ENCODE assay signal across 8 mouse cellular contexts in the genomic region with DNA sequence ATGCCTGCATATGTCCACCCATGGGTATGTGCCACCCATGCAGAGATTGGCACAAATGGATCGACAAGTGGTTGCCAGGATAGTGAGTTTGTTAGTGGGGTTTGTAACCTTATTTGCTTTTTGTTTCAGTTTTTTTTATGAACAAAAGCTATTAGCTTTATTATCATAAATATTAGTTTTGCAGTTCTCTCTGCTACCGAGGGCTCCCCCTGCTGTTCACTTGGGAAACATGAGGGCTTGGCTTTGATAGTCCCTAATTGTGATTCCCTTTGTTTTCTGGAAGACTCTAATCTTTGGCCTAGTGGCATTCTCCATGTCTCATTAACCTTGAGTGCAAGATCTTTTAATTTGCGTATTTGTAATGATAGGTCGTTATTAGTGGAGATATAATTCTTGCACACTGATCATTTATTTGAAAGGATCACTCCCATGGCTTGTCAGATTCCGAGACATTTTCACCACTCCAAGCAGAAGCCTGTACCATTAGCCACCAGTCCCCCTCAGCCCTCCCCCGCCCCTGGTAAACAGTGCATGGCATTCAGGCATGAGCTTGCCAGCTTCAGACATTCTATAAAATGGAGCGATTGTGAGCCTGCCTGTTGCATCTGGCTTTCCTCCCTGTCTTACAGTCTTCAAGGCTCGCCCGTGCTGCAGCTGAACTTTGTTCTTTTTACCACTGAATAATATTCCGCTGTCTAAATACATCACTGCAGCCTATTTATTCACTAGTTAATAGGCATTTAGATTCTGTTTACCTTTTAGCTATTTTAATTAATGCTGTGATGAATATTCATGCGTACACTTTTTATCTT.
DNase-seq lines count a peak whose midpoint lies in the region; ATAC-seq lines count a peak whose summit lies in the region.

No protein-coding gene starts in this region.

- ATAC-seq in megakaryocyte-erythroid progenitor cell, adult 5-6 weeks (replicated peaks; ENCODE audit: low FRiP score, low TSS enrichment, poor library complexity, severe bottlenecking): no peak

- peak; percentile 71 to 75 for DNase-seq in B cell, adult 2 months
- peak; percentile 10 for DNase-seq in MEL-GATA-1-ER (ENCODE audit: extremely low read depth, low read depth)
- DNase-seq in cerebellum, adult 9-11 months: peak; percentile 22
- peak; percentile 24 to 26 for DNase-seq in gastrocnemius, adult 8-10 months (ENCODE audit: low spot score in 2 of 2)
- DNase-seq in layer of hippocampus, adult 18-20 months (ENCODE audit: low spot score in 2 of 2): peak; percentile 50 to 88
- DNase-seq in lung, postnatal 25 days (ENCODE audit: low spot score): peak; percentile 63
- DNase-seq in right cerebral cortex, adult 18-20 months: peak; percentile 57

Comparison
In these comparisons a context has a peak if more than half of its experiments do, and no peak if none do; other contexts are left out.
1. DNase-seq: peak in every context shown above with its lines; median percentile 73 in B cell, adult 2 months; 69 in layer of hippocampus, adult 18-20 months; 63 in lung, postnatal 25 days; 57 in right cerebral cortex, adult 18-20 months; 25 in gastrocnemius, adult 8-10 months; 22 in cerebellum, adult 9-11 months; 10 in MEL-GATA-1-ER.